Mouse (Mus musculus): ENCODE data around the gene D6Wsu163e. TPM values are rescaled to one million over a fixed set of nuclear protein-coding genes. Genes with fewer than 3 reads are reported as not detected.

Gene D6Wsu163e
- total and polyA plus RNA-seq, 3 experiments: 28.4 to 31.4 TPM; not detected in 1

DNA sequence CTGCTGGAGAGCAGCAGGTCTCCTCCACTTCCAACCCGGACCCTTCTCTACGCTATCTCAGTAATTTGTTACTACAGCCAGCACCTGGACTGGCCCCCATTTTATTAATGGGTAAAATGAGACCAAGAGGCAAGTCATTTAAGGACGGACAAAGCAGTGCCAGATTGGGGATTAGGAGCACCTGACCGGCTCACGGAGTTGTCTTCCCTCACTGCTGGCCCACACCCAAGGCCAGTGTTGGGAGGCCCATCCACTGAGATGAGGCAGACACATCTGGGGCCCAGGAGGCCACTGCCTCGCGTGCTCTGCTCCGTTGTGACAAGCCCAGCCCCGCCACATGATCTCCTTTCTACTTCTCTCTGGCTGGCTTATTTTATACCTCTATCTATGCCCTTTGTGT is 23.7 kb downstream of the D6Wsu163e start:
- peak; percentile 13 for DNase-seq (ENCODE audit: low read depth, low spot score)
- TF ChIP-seq POLR2AphosphoS5 (IDR thresholded peaks at IDR 0.05; ENCODE audit: borderline replicate concordance, low read depth, low read length): no peak
- no peak for TF ChIP-seq ZMIZ1 (IDR thresholded peaks at IDR 0.05; ENCODE audit: low read depth, low read length)
- no peak for TF ChIP-seq ZC3H11A (IDR thresholded peaks at IDR 0.05; ENCODE audit: low read depth, low read length)
- TF ChIP-seq JUND (IDR thresholded peaks at IDR 0.05; ENCODE audit: low read depth, low read length): no peak
- no peak for TF ChIP-seq TAL1 (IDR thresholded peaks at IDR 0.05; ENCODE audit: low read length)
- TF ChIP-seq MXI1 (IDR thresholded peaks at IDR 0.05; ENCODE audit: low read depth, low read length): no peak
- no peak for TF ChIP-seq ETS1 (IDR thresholded peaks at IDR 0.05; ENCODE audit: low read depth, low read length)
- TF ChIP-seq GABPA (IDR thresholded peaks at IDR 0.05; ENCODE audit: low read depth, low read length): no peak
- no peak for TF ChIP-seq TCF12 (IDR thresholded peaks at IDR 0.05; ENCODE audit: low read depth, low read length)
- TF ChIP-seq MAZ (IDR thresholded peaks at IDR 0.05; ENCODE audit: low read depth, low read length): no peak
- Histone ChIP-seq H3K27me3 (ENCODE audit: control insufficient read depth in 1 of 2, insufficient read depth in 2 of 2, low read length in 2 of 2) (no peaks in the 10 kb centered on the region), H3K36me3 (ENCODE audit: control insufficient read depth in 1 of 2, insufficient read depth in 2 of 2, low read length in 2 of 2) (peaks cover 3 to 8% of the 10 kb centered on the region in 2 experiments), H3K27ac (ENCODE audit: control insufficient read depth, low read depth, low read length) (peak overlapping the region; percentile 57; the same call in 1 of the 2 replicates), H3K79me2 (ENCODE audit: control insufficient read depth, insufficient read depth, low read length, poor library complexity) (no peaks in the 10 kb centered on the region), H3K9me3 (replicated peaks; ENCODE audit: insufficient read depth, low read length) (no peaks in the 10 kb centered on the region), H3K4me3 (ENCODE audit: control insufficient read depth in 1 of 2, insufficient read depth in 1 of 2, low read depth in 2 of 2, low read length in 2 of 2) (no peak overlapping the region), H3K4me1 (ENCODE audit: control insufficient read depth in 1 of 2, insufficient read depth in 2 of 2, low read length in 2 of 2) (peaks cover 0 to 3% of the 10 kb centered on the region in 2 experiments; a peak in 2 of 4 replicates), H3K9ac (ENCODE audit: control insufficient read depth, low read depth, low read length, poor library complexity, severe bottlenecking) (no peak overlapping the region)

DNA sequence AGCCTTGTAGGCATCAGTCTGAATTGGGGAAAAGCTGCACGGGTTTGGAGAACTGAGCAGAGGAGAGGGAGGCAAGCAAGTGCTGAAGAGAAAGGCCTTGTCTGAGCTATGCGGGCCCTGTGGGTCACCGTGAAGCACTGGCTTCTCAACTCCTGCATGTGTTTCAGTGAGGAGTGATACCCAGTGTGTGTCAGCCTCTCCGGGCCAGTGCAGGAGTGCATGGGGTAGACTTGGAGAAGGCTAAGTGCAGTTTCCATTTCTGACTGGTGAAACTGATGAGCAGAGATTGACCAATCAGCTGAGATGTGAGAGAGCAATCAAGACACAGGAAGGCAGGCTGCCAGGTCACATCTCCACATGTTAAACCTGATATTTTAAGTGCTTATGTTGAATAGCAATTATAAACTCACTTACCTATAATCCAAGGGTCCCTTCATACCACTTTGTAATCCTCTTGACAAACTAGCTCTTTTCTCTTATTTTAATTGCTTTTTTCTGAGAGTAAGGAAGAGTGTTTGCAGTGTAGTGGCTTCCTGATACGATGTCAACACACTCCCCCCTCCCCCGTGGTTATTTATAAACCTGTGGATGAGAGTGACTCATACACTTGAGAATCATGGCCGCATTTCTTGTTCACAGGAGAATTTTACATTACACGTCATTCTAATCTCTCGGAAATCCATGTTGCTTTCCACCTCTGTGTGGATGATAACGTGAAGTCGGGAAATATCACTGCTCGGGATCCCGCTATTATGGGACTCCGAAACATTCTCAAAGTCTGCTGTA is 26.7 kb downstream of the D6Wsu163e start:
- no peak overlapping the region for H3K4me3 ChIP-seq (ENCODE audit: control insufficient read depth in 1 of 2, insufficient read depth in 1 of 2, low read depth in 2 of 2, low read length in 2 of 2)
- peaks cover 0 to 3% of the 10 kb centered on the region in 2 experiments; a peak in 2 of 4 replicates for H3K4me1 ChIP-seq (ENCODE audit: control insufficient read depth in 1 of 2, insufficient read depth in 2 of 2, low read length in 2 of 2)
- no peaks in the 10 kb centered on the region for H3K9me3 ChIP-seq (replicated peaks; ENCODE audit: insufficient read depth, low read length)
- no peaks in the 10 kb centered on the region for H3K79me2 ChIP-seq (ENCODE audit: control insufficient read depth, insufficient read depth, low read length, poor library complexity)
- no peak overlapping the region for H3K9ac ChIP-seq (ENCODE audit: control insufficient read depth, low read depth, low read length, poor library complexity, severe bottlenecking)
- H3K27me3 ChIP-seq (ENCODE audit: control insufficient read depth in 1 of 2, insufficient read depth in 2 of 2, low read length in 2 of 2): no peaks in the 10 kb centered on the region
- H3K36me3 ChIP-seq (ENCODE audit: control insufficient read depth in 1 of 2, insufficient read depth in 2 of 2, low read length in 2 of 2): peaks cover 1 to 7% of the 10 kb centered on the region in 2 experiments
- no peak for TF ChIP-seq MAX (IDR thresholded peaks at IDR 0.05; ENCODE audit: low read length)
- no peak for TF ChIP-seq MYB (IDR thresholded peaks at IDR 0.05; ENCODE audit: low read depth, low read length)
- TF ChIP-seq NELFE (IDR thresholded peaks at IDR 0.05; ENCODE audit: low read depth, low read length): no peak
- TF ChIP-seq EP300 (IDR thresholded peaks at IDR 0.05; ENCODE audit: low read depth in 1 of 2, low read length in 2 of 2): no peak
- TF ChIP-seq MEF2A (IDR thresholded peaks at IDR 0.05; ENCODE audit: extremely low read depth, insufficient replicate concordance, low read depth, low read length, poor library complexity, severe bottlenecking): no peak
- no peak for TF ChIP-seq KAT2A (conservative IDR thresholded peaks at IDR 0.05; ENCODE audit: low read depth, low read length)
- no peak for TF ChIP-seq JUND (IDR thresholded peaks at IDR 0.05; ENCODE audit: low read depth, low read length)
- TF ChIP-seq ETS1 (IDR thresholded peaks at IDR 0.05; ENCODE audit: low read depth, low read length): no peak
- TF ChIP-seq UBTF (IDR thresholded peaks at IDR 0.05; ENCODE audit: borderline replicate concordance, insufficient read depth, low read depth, low read length): no peak
- no peak for TF ChIP-seq TAL1 (IDR thresholded peaks at IDR 0.05; ENCODE audit: low read length)
- TF ChIP-seq USF2 (IDR thresholded peaks at IDR 0.05; ENCODE audit: borderline replicate concordance in 1 of 2, insufficient read depth in 1 of 2, low read depth in 1 of 2, low read length in 2 of 2): no peak
- no peak for TF ChIP-seq MAFK (IDR thresholded peaks at IDR 0.05; ENCODE audit: borderline replicate concordance, low read depth, low read length)
- TF ChIP-seq GABPA (IDR thresholded peaks at IDR 0.05; ENCODE audit: low read depth, low read length): no peak
- no peak for TF ChIP-seq ZKSCAN1 (IDR thresholded peaks at IDR 0.05; ENCODE audit: low read depth, low read length)
- TF ChIP-seq RCOR1 (IDR thresholded peaks at IDR 0.05; ENCODE audit: low read depth, low read length): no peak
- no peak for DNase-seq (ENCODE audit: low read depth, low spot score)
- no peak overlapping the region for H3K27ac ChIP-seq (ENCODE audit: control insufficient read depth, low read depth, low read length)
